Mouse (Mus musculus): ENCODE measurements around the gene Nfia. TPM values are rescaled to one million over a fixed set of nuclear protein-coding genes. Genes with fewer than 3 reads are reported as not detected.

Gene Nfia
- polyA plus RNA-seq, 1 experiment: not detected

DNA sequence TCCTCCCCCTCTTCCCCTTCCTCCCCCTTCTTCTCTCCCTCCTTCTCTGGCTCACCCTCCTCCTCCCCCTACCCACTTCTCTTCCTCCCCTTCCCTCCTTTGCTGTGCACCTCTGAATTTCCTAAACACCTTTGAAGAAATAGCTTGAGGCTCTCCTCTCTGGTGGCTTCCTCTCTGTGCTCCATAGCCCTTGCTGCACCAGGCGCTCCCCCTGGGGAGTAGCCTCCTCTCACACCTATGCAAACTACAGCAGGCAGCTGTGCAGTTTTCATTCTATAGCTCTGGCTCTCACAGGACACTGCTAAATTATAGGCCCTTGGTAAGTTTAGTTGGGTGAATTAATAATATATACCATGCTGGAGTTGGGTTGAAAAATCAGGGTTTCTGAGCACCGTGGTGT, 211.8 kb downstream of the Nfia start:
- 94% methylated on average over 2 of the region's 2 CpGs for WGBS
- Histone ChIP-seq H3K4me3 (ENCODE audit: insufficient read depth, low read depth, low read length) (no peak overlapping the region), H3K27ac (ENCODE audit: insufficient read depth, low read depth, low read length) (no peak overlapping the region), H3K4me1 (ENCODE audit: control insufficient read depth, insufficient read depth, low read length) (no peaks in the 10 kb centered on the region)
- TF ChIP-seq POLR2A (IDR thresholded peaks at IDR 0.05; ENCODE audit: insufficient read depth, low read depth, low read length) (no peak), CTCF (IDR thresholded peaks at IDR 0.05; ENCODE audit: insufficient read depth, low read depth, low read length) (no peak)

DNA sequence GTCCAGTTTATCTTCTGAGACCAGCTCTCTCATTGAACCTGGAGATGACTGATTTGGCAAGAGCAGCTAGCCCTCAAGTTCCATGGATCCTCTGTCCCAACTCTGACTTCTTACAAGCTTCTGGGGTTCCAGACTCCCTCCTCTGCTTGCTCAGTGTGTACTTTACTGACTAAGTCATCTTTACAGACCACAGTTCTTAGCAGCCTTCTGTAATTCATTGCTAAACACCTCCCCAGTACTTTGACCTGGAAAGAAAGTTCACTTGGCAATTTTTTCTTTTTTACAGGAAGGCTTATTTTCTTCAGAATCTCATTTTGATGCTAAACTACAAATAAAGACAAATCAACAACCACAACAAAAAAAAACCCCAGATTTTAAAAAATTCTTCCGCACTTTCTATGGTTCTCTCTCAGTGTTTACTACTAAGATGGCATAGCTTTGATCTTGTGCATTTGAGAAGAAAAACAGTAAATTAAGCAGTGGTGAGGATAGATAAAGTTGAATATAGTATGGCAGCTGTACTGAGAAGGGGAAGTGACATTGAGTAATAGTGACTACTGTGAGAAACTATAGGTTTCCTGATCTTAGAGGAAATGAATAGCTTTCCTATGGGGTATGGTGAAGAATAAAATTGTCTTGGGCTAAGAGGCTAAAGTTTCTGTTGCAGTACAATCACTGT, 213.7 kb downstream of the Nfia start:
- Histone ChIP-seq H3K4me1 (ENCODE audit: control insufficient read depth, insufficient read depth, low read length) (no peaks in the 10 kb centered on the region), H3K27ac (ENCODE audit: insufficient read depth, low read depth, low read length) (no peak overlapping the region), H3K4me3 (ENCODE audit: insufficient read depth, low read depth, low read length) (no peak overlapping the region)
- 97% methylated on average over 1 of the region's 1 CpGs for WGBS
- TF ChIP-seq CTCF (IDR thresholded peaks at IDR 0.05; ENCODE audit: insufficient read depth, low read depth, low read length) (no peak), POLR2A (IDR thresholded peaks at IDR 0.05; ENCODE audit: insufficient read depth, low read depth, low read length) (no peak)

DNA sequence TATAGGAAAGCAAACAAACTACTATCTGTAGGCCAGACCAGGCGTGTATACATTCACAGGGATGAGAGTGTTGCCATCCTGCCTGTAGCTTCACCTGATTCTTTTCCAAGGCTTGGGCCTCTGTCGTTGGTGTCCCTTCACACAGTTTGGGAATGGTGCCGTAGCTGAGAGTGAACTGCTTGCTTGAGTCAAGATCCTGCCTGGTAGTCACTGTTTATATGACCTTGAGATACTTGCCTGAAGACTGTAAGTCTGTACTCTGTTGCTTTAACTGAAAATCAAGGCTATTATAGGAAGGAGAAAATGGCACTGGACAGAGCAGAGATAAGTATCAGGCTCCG, 214.2 kb downstream of the Nfia start:
- no peak overlapping the region for H3K4me3 ChIP-seq (ENCODE audit: insufficient read depth, low read depth, low read length)
- TF ChIP-seq POLR2A (IDR thresholded peaks at IDR 0.05; ENCODE audit: insufficient read depth, low read depth, low read length) (no peak), CTCF (IDR thresholded peaks at IDR 0.05; ENCODE audit: insufficient read depth, low read depth, low read length) (no peak)
- H3K27ac ChIP-seq (ENCODE audit: insufficient read depth, low read depth, low read length): no peak overlapping the region
- 89% methylated on average over 4 of the region's 4 CpGs for WGBS
- no peaks in the 10 kb centered on the region for H3K4me1 ChIP-seq (ENCODE audit: control insufficient read depth, insufficient read depth, low read length)

DNA sequence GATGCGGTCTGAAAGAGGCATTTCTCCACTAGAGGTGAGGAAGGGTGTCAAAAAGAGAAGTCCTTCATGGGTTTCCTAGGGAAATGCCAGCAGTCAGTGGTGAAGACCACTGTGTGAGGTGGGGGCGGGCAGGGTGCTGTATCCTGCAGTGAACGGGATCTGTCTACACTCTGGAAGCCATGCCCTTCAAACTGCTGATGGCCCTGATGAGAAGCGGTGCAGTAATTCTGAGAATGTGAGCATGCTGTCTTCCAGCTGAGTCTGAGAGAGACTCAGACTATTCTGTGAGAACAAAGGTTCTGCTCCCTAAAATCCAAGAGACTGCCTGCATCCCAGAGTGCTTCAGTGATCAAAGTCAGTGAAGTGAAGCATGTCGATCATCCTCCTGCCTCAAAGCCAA, 216.2 kb downstream of the Nfia start:
- no peak for TF ChIP-seq POLR2A (IDR thresholded peaks at IDR 0.05; ENCODE audit: insufficient read depth, low read depth, low read length)
- no peak for TF ChIP-seq CTCF (IDR thresholded peaks at IDR 0.05; ENCODE audit: insufficient read depth, low read depth, low read length)
- 70% methylated on average over 5 of the region's 5 CpGs for WGBS
- no peaks in the 10 kb centered on the region for H3K4me1 ChIP-seq (ENCODE audit: control insufficient read depth, insufficient read depth, low read length)

DNA sequence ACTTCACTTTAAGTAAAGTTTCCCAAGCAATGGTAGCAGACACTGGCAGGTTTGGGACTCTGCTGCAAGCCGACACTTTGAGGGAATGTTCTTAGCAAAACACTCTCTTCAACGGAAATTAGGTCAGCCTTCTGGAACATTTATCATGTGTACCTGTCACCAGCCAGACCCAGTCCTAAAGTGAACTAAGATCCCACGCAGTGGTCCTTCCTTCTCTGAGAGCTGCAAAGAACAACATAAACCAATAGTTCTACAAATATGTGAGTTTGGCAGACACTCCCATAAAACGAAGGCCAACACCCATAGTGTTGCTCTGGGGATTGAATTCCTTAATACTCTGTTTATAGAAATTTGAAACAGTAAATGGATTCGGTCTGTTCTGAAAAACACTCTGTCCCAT, 217.9 kb downstream of the Nfia start:
- WGBS: 74% methylated on average over 5 of the region's 5 CpGs
- Histone ChIP-seq H3K27ac (ENCODE audit: insufficient read depth, low read depth, low read length) (no peak overlapping the region), H3K4me3 (ENCODE audit: insufficient read depth, low read depth, low read length) (no peak overlapping the region), H3K4me1 (ENCODE audit: control insufficient read depth, insufficient read depth, low read length) (no peaks in the 10 kb centered on the region)
- TF ChIP-seq CTCF (IDR thresholded peaks at IDR 0.05; ENCODE audit: insufficient read depth, low read depth, low read length) (no peak), POLR2A (IDR thresholded peaks at IDR 0.05; ENCODE audit: insufficient read depth, low read depth, low read length) (no peak)

More for the DNA sequence above, 216.2 kb downstream of the Nfia start:
- no peak overlapping the region for H3K27ac ChIP-seq (ENCODE audit: insufficient read depth, low read depth, low read length)
- H3K4me3 ChIP-seq (ENCODE audit: insufficient read depth, low read depth, low read length): no peak overlapping the region

DNA sequence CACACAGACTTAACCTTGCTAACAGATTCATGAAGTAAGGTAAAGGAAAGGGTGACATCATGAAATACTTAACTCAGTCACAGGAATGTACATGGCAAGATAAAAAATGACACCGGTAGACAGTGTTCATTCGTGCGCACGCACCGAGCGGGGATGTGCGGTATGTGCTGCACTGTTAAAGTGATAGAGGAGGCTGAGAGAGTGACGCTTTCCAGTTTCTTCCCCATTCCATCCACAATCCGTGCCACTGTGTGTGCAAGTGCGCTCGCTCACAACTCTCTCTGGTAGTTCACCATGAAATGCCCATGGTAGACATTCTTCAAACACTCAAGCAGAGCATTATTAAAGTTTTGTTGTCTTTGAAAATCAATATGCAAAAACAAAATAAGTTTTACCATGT, 218.9 kb downstream of the Nfia start:
- Histone ChIP-seq H3K27ac (ENCODE audit: insufficient read depth, low read depth, low read length) (no peak overlapping the region), H3K4me3 (ENCODE audit: insufficient read depth, low read depth, low read length) (no peak overlapping the region), H3K4me1 (ENCODE audit: control insufficient read depth, insufficient read depth, low read length) (no peaks in the 10 kb centered on the region)
- TF ChIP-seq CTCF (IDR thresholded peaks at IDR 0.05; ENCODE audit: insufficient read depth, low read depth, low read length): no peak
- no peak for TF ChIP-seq POLR2A (IDR thresholded peaks at IDR 0.05; ENCODE audit: insufficient read depth, low read depth, low read length)
- 97% methylated on average over 11 of the region's 11 CpGs for WGBS

DNA sequence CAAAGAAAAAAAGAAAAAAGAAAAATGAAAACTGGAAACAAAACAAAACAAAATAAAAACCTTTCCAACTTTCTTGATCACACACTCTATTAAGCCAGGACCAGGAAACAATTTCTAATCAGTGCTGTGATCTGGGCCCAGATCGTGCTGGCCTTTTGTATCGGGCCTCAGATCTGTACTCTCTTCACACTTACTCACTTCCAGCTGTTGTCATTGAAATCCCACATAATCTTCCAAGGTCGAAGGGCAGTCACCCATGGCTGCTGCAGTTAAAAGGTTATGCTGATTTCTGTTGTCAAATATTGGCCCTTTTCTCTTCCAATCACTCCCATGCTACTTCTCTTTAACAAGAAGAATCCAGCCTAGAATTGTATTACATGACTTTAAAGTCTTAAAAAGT, 219.3 kb downstream of the Nfia start:
- WGBS: 69% methylated on average over 3 of the region's 3 CpGs
- TF ChIP-seq POLR2A (IDR thresholded peaks at IDR 0.05; ENCODE audit: insufficient read depth, low read depth, low read length) (no peak), CTCF (IDR thresholded peaks at IDR 0.05; ENCODE audit: insufficient read depth, low read depth, low read length) (no peak)

DNA sequence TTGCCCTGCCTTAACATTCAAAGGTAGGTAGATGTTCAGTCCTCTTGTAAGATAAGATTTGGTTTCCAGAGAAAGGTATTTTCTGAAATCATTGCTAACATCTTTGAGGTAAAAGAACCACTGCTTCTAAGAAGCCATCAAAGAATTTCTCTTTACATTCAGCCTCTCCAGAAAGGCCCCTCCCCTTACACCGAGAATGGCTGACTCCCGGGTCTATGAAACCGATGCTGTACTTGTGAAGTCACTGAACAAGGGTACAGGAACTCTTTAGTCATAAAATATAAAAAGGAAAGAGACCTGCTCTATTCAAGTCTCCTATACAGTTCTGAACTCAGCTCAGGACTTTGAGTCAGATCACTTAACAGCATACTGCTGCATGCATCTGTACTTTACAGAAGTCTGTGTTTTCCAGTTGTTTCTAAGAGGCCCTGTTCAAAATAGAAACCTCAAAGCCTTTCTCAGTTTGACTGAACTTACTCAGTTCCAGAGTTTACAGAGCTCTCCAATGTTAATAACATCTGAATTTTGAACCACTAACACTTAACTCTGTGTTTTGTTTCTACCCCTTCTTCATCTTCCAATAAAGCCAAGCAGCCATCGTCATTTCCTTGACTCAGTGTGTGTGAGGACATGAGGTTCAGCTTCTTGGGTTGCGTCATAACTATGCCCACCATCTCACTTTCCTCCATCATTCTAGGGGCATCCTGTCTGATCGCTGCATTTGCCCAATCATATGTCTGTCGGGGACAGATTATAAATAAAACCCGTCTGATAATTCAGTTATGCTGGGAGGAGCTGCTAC, 223.6 kb downstream of the Nfia start:
- Histone ChIP-seq H3K27ac (ENCODE audit: insufficient read depth, low read depth, low read length) (no peak overlapping the region), H3K4me3 (ENCODE audit: insufficient read depth, low read depth, low read length) (no peak overlapping the region), H3K4me1 (ENCODE audit: control insufficient read depth, insufficient read depth, low read length) (no peaks in the 10 kb centered on the region)
- TF ChIP-seq POLR2A (IDR thresholded peaks at IDR 0.05; ENCODE audit: insufficient read depth, low read depth, low read length) (no peak), CTCF (IDR thresholded peaks at IDR 0.05; ENCODE audit: insufficient read depth, low read depth, low read length) (no peak)
- WGBS: 85% methylated on average over 8 of the region's 8 CpGs

More for the DNA sequence above, 219.3 kb downstream of the Nfia start:
- Histone ChIP-seq H3K27ac (ENCODE audit: insufficient read depth, low read depth, low read length) (no peak overlapping the region), H3K4me1 (ENCODE audit: control insufficient read depth, insufficient read depth, low read length) (no peaks in the 10 kb centered on the region), H3K4me3 (ENCODE audit: insufficient read depth, low read depth, low read length) (no peak overlapping the region)

DNA sequence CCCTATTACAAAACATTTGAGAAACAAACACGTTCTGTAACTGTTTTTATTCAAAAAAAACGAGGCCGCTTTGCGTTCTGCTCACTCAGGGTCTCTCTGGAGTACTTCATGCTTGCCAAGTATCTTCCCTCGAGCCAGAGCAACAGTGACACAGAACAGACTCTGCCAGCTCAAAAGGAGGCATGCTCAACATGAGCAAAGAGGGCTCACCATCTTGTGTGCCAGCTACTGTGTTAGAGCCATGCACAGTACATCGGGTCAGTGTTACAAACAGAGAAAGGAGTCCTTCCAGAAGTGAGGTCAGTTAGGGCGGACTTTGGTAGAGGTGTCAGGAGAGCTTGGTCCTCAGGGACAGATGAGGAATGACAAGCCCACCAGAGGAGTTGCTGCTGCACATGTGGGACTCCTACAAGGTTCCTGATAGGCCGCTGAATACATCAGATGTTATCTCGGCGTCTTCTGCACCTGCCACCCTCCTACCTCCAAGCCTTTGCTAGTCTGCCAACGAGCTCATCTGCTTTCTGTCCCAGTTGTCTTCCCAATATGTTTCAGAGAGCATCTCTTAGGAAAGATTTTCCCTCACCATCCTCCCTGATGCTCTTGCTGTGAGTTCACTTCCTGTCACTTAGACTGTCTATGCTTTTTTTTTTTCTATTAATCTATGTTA, 224.8 kb downstream of the Nfia start:
- WGBS: 66% methylated on average over 11 of the region's 11 CpGs
- H3K4me1 ChIP-seq (ENCODE audit: control insufficient read depth, insufficient read depth, low read length): no peaks in the 10 kb centered on the region
- TF ChIP-seq POLR2A (IDR thresholded peaks at IDR 0.05; ENCODE audit: insufficient read depth, low read depth, low read length) (no peak), CTCF (IDR thresholded peaks at IDR 0.05; ENCODE audit: insufficient read depth, low read depth, low read length) (no peak)
- H3K4me3 ChIP-seq (ENCODE audit: insufficient read depth, low read depth, low read length): no peak overlapping the region
- no peak overlapping the region for H3K27ac ChIP-seq (ENCODE audit: insufficient read depth, low read depth, low read length)
